Mouse (Mus musculus) limb, embryonic 13.5 days (tissue): ENCODE results near the gene Nod1. TPM values are rescaled to one million over a fixed set of nuclear protein-coding genes. Genes with fewer than 3 reads are reported as not detected.
"Not testable (repeated sequence)": the region's sequence is repeated elsewhere in the genome, so short reads cannot be mapped to it uniquely, and the experiment has no call there.

ENCODE experiments used
- ATAC-seq: fragments of 200-750 bp; cut with Nextera tagmentation; 2 replicates; pipeline ENCODE4 v1.8.0; 2017; ENCODE audit warnings: low read depth, moderate number of reproducible peaks, moderate TSS enrichment; ENCODE audit not compliant: low FRiP score
- H3K27ac ChIP-seq: fragments of 300-500 bp; sonication (generic); 2 replicates; pipeline ENCODE4 v1.5.1; 2015; ENCODE audit warnings: inconsistent platforms, mild to moderate bottlenecking, moderate library complexity
- H3K27me3 ChIP-seq: fragments of 300-500 bp; sonication (generic); 2 replicates; pipeline ENCODE4 v1.6.1; 2015; ENCODE audit warnings: mild to moderate bottlenecking, inconsistent platforms
- H3K36me3 ChIP-seq: fragments of 300-500 bp; sonication (generic); 2 replicates; pipeline ENCODE4 v1.6.1; 2015; ENCODE audit warnings: inconsistent platforms, mild to moderate bottlenecking, moderate library complexity
- H3K4me1 ChIP-seq: fragments of 300-500 bp; sonication (generic); 2 replicates; pipeline ENCODE4 v1.6.1; 2015; ENCODE audit warnings: inconsistent platforms
- H3K4me2 ChIP-seq: fragments of 300-500 bp; sonication (generic); replicated peaks from 2 replicates; pipeline ENCODE4 v1.6.1; 2015; ENCODE audit warnings: inconsistent platforms, mild to moderate bottlenecking, moderate library complexity
- H3K4me3 ChIP-seq: fragments of 300-500 bp; sonication (generic); 2 replicates; pipeline ENCODE4 v1.5.1; 2015; ENCODE audit warnings: moderate library complexity, mild to moderate bottlenecking, inconsistent platforms
- H3K9ac ChIP-seq: fragments of 300-500 bp; sonication (generic); 2 replicates; pipeline ENCODE4 v1.6.1; 2015; ENCODE audit warnings: mild to moderate bottlenecking, inconsistent platforms
- H3K9me3 ChIP-seq: fragments of 300-500 bp; sonication (generic); 2 replicates; pipeline ENCODE4 v1.6.1; 2016; ENCODE audit warnings: inconsistent platforms
- WGBS: fragments of 180-500 bp; shearing (Covaris S2); methylation state at CpG from one replicate; pipeline ENCODE4 v1.1.7; 2015; 5-methylcytosine and 5-hydroxymethylcytosine counted together
- polyA plus RNA-seq: library from polyadenylated mRNA; unstranded; fragments of >200 nt; fragmentation: Nextera tagmentation; extraction: Ambion mirVana; gene quantifications from 2 replicates; pipeline ENCODE4 v1.2.1, GENCODE M21; 2015

Gene Nod1
- polyA plus RNA-seq, 1 experiment from 2014 or later: 5.9 TPM

DNA sequence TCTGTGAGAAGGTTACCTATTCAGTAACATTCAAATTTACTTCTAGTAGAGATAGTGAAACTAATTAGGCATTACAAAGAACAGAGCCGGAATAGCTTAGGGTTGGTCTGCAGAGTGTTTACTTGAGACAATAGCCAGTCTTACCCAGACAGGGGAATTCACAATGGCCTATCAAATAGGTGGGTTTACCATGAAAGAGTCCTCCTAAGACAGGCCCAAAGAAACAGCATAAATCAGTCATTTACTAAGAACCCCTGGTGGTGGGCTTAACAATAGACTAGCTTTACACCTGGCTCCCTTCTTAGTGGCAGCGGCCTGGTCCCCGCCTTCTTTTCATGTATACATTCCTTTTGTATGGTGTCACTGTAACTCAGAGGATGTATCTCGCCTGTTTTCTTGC is 19.0 kb downstream of the Nod1 start:
- not testable (repeated sequence) for ATAC-seq, H3K9ac ChIP-seq, H3K4me2 ChIP-seq, H3K4me1 ChIP-seq, H3K27ac ChIP-seq, H3K4me3 ChIP-seq, H3K27me3 ChIP-seq, H3K36me3 ChIP-seq, H3K9me3 ChIP-seq
- 84% methylated on average over 4 of the region's 4 CpGs for WGBS

DNA sequence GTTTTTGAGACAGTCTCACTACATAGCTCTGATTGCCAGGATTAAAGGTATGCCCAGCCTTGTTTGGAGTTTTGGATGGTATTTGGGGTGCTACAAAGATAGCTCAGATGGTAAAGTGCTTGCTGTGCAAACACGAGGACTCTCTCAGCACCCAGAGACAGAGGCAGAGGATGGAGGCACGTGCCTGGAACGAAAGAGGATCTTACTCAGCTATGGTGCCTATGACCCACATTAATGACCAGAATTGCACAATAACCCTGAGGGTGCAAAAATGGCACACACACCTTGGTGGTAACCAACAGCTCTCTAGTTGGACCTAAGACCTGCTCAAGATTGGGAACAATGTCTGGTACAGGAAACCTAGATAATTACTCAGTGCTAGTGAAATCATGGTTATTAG is 19.9 kb downstream of the Nod1 start:
- Histone ChIP-seq H3K36me3 (no peaks in the 10 kb centered on the region), H3K27me3 (no peaks in the 10 kb centered on the region), H3K4me3 (no peak overlapping the region), H3K27ac (no peak overlapping the region), H3K9me3 (no peaks in the 10 kb centered on the region), H3K4me1 (no peaks in the 10 kb centered on the region), H3K9ac (no peak overlapping the region), H3K4me2 (no peak overlapping the region)
- WGBS: 93% methylated on average over 3 of the region's 3 CpGs
- ATAC-seq: no peak

DNA sequence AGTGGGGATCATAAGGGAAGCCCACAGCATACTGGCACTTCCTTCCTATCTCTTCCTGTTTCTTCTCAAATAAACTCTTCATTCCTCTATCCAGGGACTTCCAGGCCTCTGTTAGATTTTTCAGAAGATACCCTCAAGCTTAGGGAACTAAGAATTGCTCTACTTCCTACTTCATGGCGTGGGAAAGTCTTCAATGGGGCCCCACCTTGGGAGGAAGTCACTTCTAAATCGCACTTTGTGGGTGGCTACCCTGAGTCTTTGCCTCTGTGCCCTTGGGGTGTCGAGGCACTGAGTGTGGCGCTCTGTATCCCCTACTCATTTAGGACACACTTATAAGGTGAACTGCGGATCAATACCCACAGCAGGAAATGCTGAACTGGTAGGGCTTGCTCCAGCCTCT is 23.7 kb downstream of the Nod1 start:
- Histone ChIP-seq H3K4me2 (no peak overlapping the region), H3K4me1 (peaks cover 7% of the 10 kb centered on the region), H3K9me3 (no peaks in the 10 kb centered on the region), H3K27ac (no peak overlapping the region), H3K4me3 (no peak overlapping the region), H3K27me3 (peaks cover 18% of the 10 kb centered on the region), H3K9ac (no peak overlapping the region), H3K36me3 (0 out of 2 replicates have a peak, but pooled peaks cover 2% of the 10 kb centered on the region)
- ATAC-seq: no peak
- WGBS: 85% methylated on average over 5 of the region's 5 CpGs

DNA sequence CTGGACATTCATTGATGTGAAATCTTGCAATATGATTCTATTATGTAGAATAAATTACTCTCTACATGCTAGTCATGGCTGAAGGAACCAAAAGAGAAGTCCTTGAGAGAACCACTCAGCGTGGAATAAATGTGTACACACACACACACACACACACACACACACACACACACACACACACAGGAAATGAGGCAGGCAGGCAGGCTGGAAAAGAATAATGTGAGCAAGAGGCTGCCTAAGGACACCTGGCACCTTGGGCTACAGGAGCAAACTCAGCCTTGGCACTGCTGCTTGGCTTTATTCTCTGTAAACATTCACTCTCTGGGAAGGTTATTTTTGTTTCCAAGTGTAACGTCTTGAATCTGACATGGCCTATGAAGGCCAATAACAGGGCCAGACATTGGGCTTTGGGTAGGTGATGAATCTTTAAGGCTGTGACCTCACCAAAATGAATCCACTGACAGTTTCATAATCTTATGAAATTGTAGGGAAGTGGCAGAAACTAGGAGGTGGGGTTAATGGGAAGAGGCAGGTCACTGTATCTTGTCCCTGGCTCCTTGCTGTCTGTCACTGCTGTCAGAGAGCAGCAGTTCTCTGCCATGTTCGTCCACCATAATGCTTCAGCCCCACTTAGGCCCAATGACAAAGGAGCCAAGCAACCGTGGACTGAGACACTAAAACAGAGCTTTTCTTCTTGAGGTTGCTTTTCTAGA is 26.0 kb downstream of the Nod1 start:
- Histone ChIP-seq H3K27me3 (peaks cover 27% of the 10 kb centered on the region), H3K9me3 (no peaks in the 10 kb centered on the region), H3K4me1 (peaks cover 15% of the 10 kb centered on the region), H3K4me3 (no peak overlapping the region), H3K27ac (no peak overlapping the region), H3K9ac (no peak overlapping the region), H3K36me3 (peaks cover 6% of the 10 kb centered on the region; the same call in 1 of the 2 replicates), H3K4me2 (no peak overlapping the region)
- ATAC-seq: no peak
- WGBS: 75% methylated on average over 4 of the region's 4 CpGs

DNA sequence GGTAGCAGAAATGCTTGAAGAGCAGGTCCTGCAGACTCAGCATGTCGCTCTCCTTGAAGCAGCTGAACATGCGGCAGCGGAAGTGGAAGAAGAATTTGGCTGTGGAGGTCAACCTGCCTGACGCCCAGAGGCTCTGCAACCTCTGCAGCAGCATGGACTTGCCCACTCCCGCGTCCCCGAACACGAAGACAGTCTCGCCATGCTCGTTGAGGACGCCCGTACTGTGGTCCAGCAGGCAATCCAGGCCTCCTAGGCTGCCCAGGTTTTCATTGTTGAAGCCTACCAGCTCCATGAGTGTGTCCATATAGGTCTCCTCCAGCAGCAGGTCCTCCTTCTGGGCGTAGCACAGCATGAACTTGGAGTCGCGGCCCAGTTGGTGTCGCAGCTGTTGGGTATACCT is 27.9 kb downstream of the Nod1 start:
- Histone ChIP-seq H3K4me1 (peaks cover 15% of the 10 kb centered on the region), H3K9ac (no peak overlapping the region), H3K27me3 (peaks cover 27% of the 10 kb centered on the region), H3K9me3 (no peaks in the 10 kb centered on the region), H3K4me2 (peak overlapping the region; percentile 27), H3K27ac (no peak overlapping the region), H3K4me3 (no peak overlapping the region), H3K36me3 (peaks cover 6% of the 10 kb centered on the region; the same call in 1 of the 2 replicates)
- ATAC-seq: no peak
- WGBS: 75% methylated on average over 16 of the region's 16 CpGs

DNA sequence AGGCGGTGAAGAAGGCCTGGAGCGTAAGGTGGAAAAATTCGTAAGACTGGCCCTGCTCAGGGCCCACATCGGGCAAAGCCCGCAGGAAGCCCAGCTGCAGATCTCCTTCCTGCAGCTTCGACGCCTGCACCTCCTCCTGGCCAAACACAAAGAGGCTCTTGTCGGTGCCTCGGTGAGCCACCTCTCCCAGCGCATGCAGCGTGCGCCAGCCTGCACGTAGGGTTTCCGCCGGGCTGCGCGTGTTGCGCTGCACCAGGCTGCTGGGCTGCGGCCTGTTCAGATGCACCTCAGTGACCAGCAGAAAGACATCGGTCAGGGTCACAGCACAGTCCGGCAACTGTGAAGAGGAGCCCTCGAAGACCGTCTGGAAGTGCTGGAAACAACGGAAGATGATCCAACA is 28.7 kb downstream of the Nod1 start:
- ATAC-seq: no peak
- Histone ChIP-seq H3K27ac (no peak overlapping the region), H3K36me3 (peaks cover 6% of the 10 kb centered on the region; the same call in 1 of the 2 replicates), H3K4me1 (peaks cover 15% of the 10 kb centered on the region), H3K9ac (no peak overlapping the region), H3K4me3 (no peak overlapping the region), H3K4me2 (peak overlapping the region; percentile 27), H3K27me3 (peaks cover 27% of the 10 kb centered on the region), H3K9me3 (no peaks in the 10 kb centered on the region)
- 43% methylated on average over 24 of the region's 24 CpGs for WGBS

DNA sequence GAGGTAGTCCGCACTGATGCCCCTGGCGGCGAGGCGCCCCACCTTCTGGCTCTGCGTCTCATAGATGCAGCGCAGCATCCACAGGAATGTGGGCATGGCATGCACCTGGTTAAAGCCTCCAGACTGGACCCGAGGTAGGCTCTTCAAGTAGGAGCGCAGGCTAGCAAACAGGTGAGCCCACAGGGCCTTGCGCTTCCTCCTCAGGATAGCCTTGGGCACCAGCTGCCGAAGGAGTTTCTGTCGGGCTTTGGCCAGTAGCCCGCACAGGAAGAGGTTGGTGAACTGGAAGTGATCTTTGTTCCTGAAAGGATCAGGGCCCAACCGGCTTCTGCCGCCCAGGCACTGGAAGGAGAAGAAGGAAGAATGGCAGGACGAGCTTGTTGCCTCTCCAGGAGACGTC is 29.1 kb downstream of the Nod1 start:
- peaks cover 15% of the 10 kb centered on the region for H3K4me1 ChIP-seq
- WGBS: 75% methylated on average over 16 of the region's 16 CpGs
- H3K9me3 ChIP-seq: no peaks in the 10 kb centered on the region
- no peak overlapping the region for H3K27ac ChIP-seq
- peak overlapping the region; percentile 27; the same call in 1 of the 2 replicates for H3K4me2 ChIP-seq
- H3K9ac ChIP-seq: no peak overlapping the region
- peaks cover 27% of the 10 kb centered on the region for H3K27me3 ChIP-seq
- H3K36me3 ChIP-seq: peaks cover 6% of the 10 kb centered on the region; the same call in 1 of the 2 replicates
- no peak for ATAC-seq
- no peak overlapping the region for H3K4me3 ChIP-seq

DNA sequence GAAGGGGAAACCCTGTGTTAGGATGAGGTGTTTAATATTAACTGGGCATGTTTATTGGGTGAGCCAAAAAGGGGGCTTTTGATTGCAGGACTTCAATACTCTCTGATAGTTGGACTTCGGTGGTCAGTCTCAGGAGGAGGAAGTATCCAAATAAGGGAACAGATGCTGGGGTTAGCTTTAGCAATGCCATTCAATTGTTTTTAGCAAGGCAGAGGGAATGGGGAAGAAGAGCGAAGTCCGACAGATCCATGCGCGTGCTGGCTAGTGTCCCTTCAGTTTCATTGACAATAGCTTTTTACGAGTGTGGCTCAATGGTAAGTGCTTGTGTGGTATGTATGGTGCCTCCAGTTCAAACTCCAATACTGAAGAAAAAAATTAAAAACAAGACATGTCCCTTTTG is 31.3 kb downstream of the Nod1 start:
- ATAC-seq: no peak
- Histone ChIP-seq H3K27ac (no peak overlapping the region), H3K36me3 (peaks cover 6% of the 10 kb centered on the region; the same call in 1 of the 2 replicates), H3K4me1 (peaks cover 15% of the 10 kb centered on the region), H3K9me3 (no peaks in the 10 kb centered on the region), H3K27me3 (peaks cover 27% of the 10 kb centered on the region), H3K4me2 (no peak overlapping the region), H3K4me3 (no peak overlapping the region), H3K9ac (no peak overlapping the region)
- WGBS: 91% methylated on average over 6 of the region's 6 CpGs

DNA sequence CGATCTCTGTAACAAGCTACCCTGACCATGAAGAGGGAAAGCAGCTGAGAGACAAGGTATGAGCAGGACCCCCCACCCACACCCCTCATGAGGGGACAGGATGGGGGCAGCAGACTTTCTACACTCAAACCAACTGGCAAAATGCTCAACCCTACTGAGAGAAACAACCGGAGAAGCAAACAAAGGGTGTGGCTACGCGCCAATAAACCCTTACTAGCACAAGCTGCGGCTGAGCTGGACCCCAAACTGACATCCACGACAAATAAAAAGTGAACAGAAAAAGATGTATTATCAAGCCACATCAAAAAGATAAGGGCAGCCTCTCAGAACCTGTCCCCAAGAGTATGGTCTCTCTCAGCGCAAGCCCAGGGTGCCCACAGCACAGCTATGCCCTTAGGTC is 32.3 kb downstream of the Nod1 start:
- H3K27me3 ChIP-seq: peaks cover 24% of the 10 kb centered on the region
- no peak overlapping the region for H3K4me2 ChIP-seq
- H3K9ac ChIP-seq: no peak overlapping the region
- H3K36me3 ChIP-seq: peaks cover 6% of the 10 kb centered on the region; the same call in 1 of the 2 replicates
- ATAC-seq: no peak
- H3K27ac ChIP-seq: no peak overlapping the region
- no peaks in the 10 kb centered on the region for H3K9me3 ChIP-seq
- peaks cover 15% of the 10 kb centered on the region for H3K4me1 ChIP-seq
- 75% methylated on average over 7 of the region's 7 CpGs for WGBS
- no peak overlapping the region for H3K4me3 ChIP-seq

DNA sequence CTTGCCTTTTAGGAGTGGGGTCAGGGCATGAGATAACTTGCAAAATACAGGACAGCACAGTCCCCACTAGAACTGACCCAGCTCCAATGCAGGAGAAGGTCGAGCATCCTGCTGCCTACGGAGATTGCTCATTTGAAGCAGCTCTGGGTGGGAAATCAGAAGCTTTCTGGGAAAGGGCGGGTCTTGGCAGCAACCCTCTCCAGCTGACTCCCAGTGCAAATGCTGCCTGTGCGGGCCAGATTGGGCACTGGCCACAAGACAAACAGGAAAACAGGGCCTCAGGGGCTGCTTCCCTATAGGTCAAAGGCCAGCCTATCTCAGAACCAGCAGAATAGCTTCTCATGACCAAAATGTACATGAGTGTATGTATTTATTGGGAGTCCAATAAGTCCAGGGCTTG is 32.8 kb downstream of the Nod1 start:
- Histone ChIP-seq H3K9me3 (no peaks in the 10 kb centered on the region), H3K27me3 (peaks cover 19% of the 10 kb centered on the region), H3K4me1 (peaks cover 15% of the 10 kb centered on the region), H3K27ac (no peak overlapping the region), H3K4me2 (no peak overlapping the region), H3K36me3 (peaks cover 6% of the 10 kb centered on the region; the same call in 1 of the 2 replicates), H3K4me3 (no peak overlapping the region), H3K9ac (no peak overlapping the region)
- no peak for ATAC-seq
- WGBS: 66% methylated on average over 4 of the region's 4 CpGs

DNA sequence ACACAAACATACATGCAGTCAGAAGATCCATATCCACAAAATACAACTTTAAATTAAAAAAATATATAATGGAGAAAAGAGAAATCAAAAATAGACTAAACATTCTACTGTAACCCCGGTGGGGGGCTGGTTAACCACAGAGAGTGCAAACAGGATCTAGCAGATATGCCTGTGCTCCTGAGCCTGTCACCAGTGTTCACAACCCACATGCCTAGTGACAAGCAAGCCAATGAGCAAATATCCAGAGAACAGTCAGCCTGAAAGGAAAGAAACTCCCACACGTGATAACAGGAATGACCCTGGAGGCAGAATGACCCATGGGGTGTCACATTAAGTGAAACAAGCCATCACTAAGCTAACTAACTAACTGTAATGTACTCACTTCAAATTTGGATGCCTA is 35.9 kb downstream of the Nod1 start:
- Histone ChIP-seq H3K9ac (no peak overlapping the region), H3K27me3 (no peaks in the 10 kb centered on the region), H3K27ac (no peak overlapping the region), H3K4me1 (no peaks in the 10 kb centered on the region), H3K4me2 (no peak overlapping the region), H3K9me3 (no peaks in the 10 kb centered on the region), H3K36me3 (peaks cover 2% of the 10 kb centered on the region; the same call in 1 of the 2 replicates), H3K4me3 (no peak overlapping the region)
- no peak for ATAC-seq
- WGBS: 68% methylated on average over 2 of the region's 2 CpGs

DNA sequence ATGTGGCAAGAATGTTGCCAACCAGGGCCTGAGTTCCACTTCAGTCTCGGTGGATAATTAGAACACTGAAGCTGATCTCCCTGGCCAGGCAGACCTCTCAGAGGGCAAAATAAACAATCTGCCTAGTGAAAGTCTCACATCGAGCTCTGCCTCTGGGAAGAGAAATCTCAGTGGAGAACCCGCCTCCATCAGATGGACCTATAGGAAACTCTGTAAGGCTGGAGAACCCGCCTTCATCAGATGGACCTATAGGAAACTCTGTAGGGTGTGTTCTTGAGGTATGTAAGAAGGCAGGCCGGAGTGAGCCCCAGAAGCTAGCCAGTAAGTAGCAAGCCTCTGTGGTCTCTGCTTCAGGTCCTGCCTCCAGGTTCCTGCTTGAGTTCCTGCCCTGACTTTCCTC is 37.5 kb downstream of the Nod1 start:
- H3K36me3 ChIP-seq: peaks cover 8% of the 10 kb centered on the region
- no peaks in the 10 kb centered on the region for H3K4me1 ChIP-seq
- no peak overlapping the region for H3K27ac ChIP-seq
- no peak overlapping the region for H3K4me2 ChIP-seq
- H3K9me3 ChIP-seq: no peaks in the 10 kb centered on the region
- no peak overlapping the region for H3K4me3 ChIP-seq
- WGBS: 72% methylated on average over 5 of the region's 5 CpGs
- H3K9ac ChIP-seq: no peak overlapping the region
- no peak for ATAC-seq
- no peaks in the 10 kb centered on the region for H3K27me3 ChIP-seq

DNA sequence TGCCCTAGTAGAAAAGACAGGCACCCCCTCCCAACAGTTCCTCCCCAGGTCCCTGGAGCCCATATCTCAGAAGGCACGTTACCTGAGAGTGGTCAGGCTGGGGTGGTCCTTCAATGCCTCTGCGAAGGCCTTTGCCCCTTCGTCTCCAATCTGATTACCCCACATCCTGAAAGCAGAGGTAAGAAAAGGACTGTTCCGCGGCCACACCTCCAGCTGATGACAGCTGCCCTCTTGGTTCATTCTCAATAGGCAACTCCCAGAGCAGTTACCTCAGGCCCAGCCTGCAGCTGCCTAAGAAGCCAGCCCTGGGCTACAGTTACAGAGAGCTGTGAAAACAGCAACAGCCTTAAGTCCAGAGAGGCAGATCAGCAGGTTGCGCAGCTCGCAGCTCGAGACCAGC is 38.1 kb downstream of the Nod1 start:
- no peak overlapping the region for H3K4me2 ChIP-seq
- no peaks in the 10 kb centered on the region for H3K9me3 ChIP-seq
- no peaks in the 10 kb centered on the region for H3K27me3 ChIP-seq
- H3K4me3 ChIP-seq: no peak overlapping the region
- H3K4me1 ChIP-seq: no peaks in the 10 kb centered on the region
- 89% methylated on average over 8 of the region's 8 CpGs for WGBS
- no peak overlapping the region for H3K27ac ChIP-seq
- H3K36me3 ChIP-seq: peaks cover 8% of the 10 kb centered on the region
- H3K9ac ChIP-seq: no peak overlapping the region
- no peak for ATAC-seq
